Mouse (Mus musculus): ENCODE measurements around the gene Crtc1. TPM values are rescaled to one million over a fixed set of nuclear protein-coding genes. Genes with fewer than 3 reads are reported as not detected.
A peak's percentile ranks its signal among the peaks of the same experiment; 100 is the strongest.

Crtc1 gene
- total and polyA plus RNA-seq, 2 experiments from 2014 or later: 51.7 to 52.9 TPM

DNA sequence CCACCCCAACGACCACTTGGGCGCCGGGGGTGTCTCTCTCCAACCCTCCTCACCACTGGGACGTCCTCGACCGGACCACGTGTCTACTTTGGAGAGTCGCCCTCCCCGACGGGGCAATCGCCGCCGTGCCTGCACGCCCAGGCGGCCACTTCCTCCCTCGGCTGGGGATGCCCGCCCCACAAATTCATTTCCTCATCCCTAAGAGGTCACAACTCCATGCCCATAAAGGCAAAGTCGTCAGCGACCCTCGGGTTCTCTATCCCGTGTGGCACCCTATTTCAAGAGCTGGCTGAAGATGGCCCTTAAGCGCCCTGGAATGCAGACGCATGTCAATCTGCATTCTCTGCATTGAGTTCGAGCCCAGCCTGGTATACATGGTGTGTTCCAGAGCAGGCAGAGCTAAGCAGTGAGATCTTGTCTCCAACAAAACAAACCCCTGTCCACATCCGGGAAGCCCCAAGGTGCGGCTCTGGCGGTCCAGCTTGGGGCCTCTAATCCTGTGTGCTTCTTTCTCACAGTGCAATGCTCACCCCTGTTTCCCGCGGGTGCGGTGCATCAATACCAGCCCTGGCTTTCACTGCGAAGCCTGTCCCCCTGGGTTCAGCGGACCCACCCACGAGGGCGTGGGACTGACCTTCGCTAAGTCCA lies 64.0 kb downstream of the Crtc1 start:
- 0 out of 2 replicates have a peak, but pooled peaks have one; percentile 7 for ATAC-seq
- H3K4me1 ChIP-seq (ENCODE audit: insufficient read depth): 0 out of 2 replicates have a peak, but pooled peaks cover 7% of the 10 kb centered on the region
- no peak overlapping the region for H3K27ac ChIP-seq (ENCODE audit: low read depth, low read length)
- H3K4me3 ChIP-seq (ENCODE audit: low read depth, low read length): no peak overlapping the region
- no peak for DNase-seq
- peaks cover 77% of the 10 kb centered on the region for H3K27me3 ChIP-seq (ENCODE audit: insufficient read depth, low read length)
- no peak for TF ChIP-seq CTCF (IDR thresholded peaks at IDR 0.05; ENCODE audit: low read depth)
- H3K4me2 ChIP-seq (ENCODE audit: low read depth): no peak overlapping the region
- H3K9me3 ChIP-seq (ENCODE audit: low read length): no peaks in the 10 kb centered on the region
- WGBS: 7% methylated on average over 35 of the region's 35 CpGs
- no peak overlapping the region for H3K9ac ChIP-seq
- no peaks in the 10 kb centered on the region for H3K36me3 ChIP-seq (ENCODE audit: insufficient read depth)

DNA sequence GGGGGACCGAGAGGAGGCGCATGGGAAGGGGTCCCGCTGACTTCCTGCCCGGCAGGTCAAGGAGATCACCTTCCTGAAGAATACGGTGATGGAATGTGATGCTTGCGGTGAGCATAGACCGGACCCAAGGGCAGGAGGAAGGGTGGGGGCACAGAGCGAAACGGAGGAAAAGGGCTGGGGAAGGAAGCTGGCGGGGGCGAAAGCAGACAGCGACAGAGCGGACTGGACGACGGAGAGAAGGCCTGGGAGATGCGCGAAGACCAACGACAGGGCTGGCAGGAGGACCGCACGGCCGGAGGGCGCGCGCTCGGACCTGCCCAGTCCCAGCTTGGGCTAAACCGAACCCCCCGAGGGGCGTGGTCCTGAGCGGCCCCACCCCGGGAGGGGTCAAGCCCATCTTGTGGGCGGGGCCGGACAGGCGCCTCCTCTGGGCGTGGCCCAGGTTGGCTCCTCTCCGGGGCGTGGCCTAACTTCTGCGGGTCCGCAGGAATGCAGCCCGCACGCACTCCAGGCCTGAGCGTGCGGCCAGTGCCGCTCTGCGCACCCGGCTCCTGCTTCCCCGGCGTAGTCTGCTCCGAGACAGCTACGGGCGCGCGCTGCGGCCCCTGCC lies 65.0 kb downstream of the Crtc1 start:
- TF ChIP-seq CTCF (IDR thresholded peaks at IDR 0.05; ENCODE audit: low read depth): no peak
- ATAC-seq (peak; percentile 38), DNase-seq (no peak)
- H3K9me3 ChIP-seq (ENCODE audit: low read length): no peaks in the 10 kb centered on the region
- H3K9ac ChIP-seq: 0 out of 2 replicates have a peak overlapping the region, but pooled peaks have one; percentile 22
- peaks cover 77% of the 10 kb centered on the region for H3K27me3 ChIP-seq (ENCODE audit: insufficient read depth, low read length)
- H3K4me2 ChIP-seq (ENCODE audit: low read depth): peak overlapping the region; percentile 45
- H3K4me1 ChIP-seq (ENCODE audit: insufficient read depth): 0 out of 2 replicates have a peak, but pooled peaks cover 7% of the 10 kb centered on the region
- H3K27ac ChIP-seq (ENCODE audit: low read depth, low read length): no peak overlapping the region
- H3K36me3 ChIP-seq (ENCODE audit: insufficient read depth): no peaks in the 10 kb centered on the region
- peak overlapping the region; percentile 26 for H3K4me3 ChIP-seq (ENCODE audit: low read depth, low read length)
- 2% methylated on average over 51 of the region's 53 CpGs for WGBS

GRCm38 (mm10) chr8:70373397-70374317 lies 65.7 kb downstream of the Crtc1 start, which contains the start of gene Comp:
Comp (plus strand) TSS chr8:70373558.
- peaks cover 71% of the 10 kb centered on the region for H3K27me3 ChIP-seq (ENCODE audit: insufficient read depth, low read length)
- H3K27ac ChIP-seq (ENCODE audit: low read depth, low read length): no peak within 1 kb of the TSS
- no peak for TF ChIP-seq CTCF (IDR thresholded peaks at IDR 0.05; ENCODE audit: low read depth)
- 0 out of 2 replicates have a peak within 1 kb of the TSS, but pooled peaks have one; percentile 22 for H3K9ac ChIP-seq
- H3K9me3 ChIP-seq (ENCODE audit: low read length): no peaks in the 10 kb centered on the region
- 0 out of 2 replicates have a peak, but pooled peaks cover 7% of the 10 kb centered on the region for H3K4me1 ChIP-seq (ENCODE audit: insufficient read depth)
- no peak for DNase-seq
- H3K4me3 ChIP-seq (ENCODE audit: low read depth, low read length): peak within 1 kb of the TSS; percentile 26
- no peak for ATAC-seq
- peak within 1 kb of the TSS; percentile 45 for H3K4me2 ChIP-seq (ENCODE audit: low read depth)
- 4% methylated on average over 47 of the region's 47 CpGs for WGBS
- no peaks in the 10 kb centered on the region for H3K36me3 ChIP-seq (ENCODE audit: insufficient read depth)

DNA sequence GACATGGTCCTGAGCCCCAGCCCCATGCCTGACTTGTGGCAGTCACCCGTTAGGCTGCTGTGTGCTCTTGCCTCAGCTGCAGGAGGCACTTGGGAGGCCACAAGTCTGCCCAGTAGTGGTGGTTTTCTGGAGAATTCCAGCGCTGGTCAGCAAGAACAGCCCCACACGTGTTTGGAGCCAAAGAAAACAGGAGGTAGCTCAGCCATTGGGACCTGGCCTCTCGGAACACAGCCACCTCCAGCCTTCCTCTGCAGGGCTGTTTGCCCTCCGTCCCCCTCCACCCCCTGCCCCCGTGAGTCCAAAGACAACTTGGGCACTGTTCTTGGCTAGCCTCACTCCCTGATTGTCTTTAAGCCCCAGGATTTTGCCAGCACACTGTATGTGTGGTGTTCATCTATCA lies 67.4 kb downstream of the Crtc1 start:
- Histone ChIP-seq H3K4me3 (ENCODE audit: low read depth, low read length) (no peak overlapping the region), H3K9me3 (ENCODE audit: low read length) (no peaks in the 10 kb centered on the region), H3K4me2 (ENCODE audit: low read depth) (no peak overlapping the region), H3K27ac (ENCODE audit: low read depth, low read length) (no peak overlapping the region), H3K36me3 (ENCODE audit: insufficient read depth) (no peaks in the 10 kb centered on the region), H3K27me3 (ENCODE audit: insufficient read depth, low read length) (peaks cover 55% of the 10 kb centered on the region), H3K9ac (no peak overlapping the region), H3K4me1 (ENCODE audit: insufficient read depth) (0 out of 2 replicates have a peak, but pooled peaks cover 7% of the 10 kb centered on the region)
- TF ChIP-seq CTCF (IDR thresholded peaks at IDR 0.05; ENCODE audit: low read depth): no peak
- WGBS: 35% methylated on average over 6 of the region's 6 CpGs
- ATAC-seq (no peak), DNase-seq (no peak)

DNA sequence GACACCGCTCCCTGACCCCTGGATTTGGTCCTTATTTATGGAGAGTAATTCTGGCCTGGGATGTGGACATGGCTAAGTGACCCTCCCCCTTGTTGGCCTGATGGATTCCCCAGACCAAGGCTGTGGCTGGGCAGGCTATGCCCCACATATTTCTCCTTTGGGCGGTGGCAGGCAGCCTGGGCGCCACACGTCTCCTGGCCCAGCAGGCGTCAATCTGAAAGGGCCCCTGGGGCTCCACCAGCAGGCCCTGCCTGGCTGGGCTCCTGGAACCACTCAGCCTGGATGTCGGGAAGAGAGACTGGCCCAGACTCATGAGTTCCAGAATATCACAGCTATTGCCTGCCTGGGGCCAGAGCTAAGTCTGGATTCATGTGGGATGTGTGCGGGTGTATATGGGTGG lies 68.9 kb downstream of the Crtc1 start:
- no peak overlapping the region for H3K9ac ChIP-seq
- H3K9me3 ChIP-seq (ENCODE audit: low read length): no peaks in the 10 kb centered on the region
- H3K4me3 ChIP-seq (ENCODE audit: low read depth, low read length): no peak overlapping the region
- ATAC-seq (no peak), DNase-seq (no peak)
- 77% methylated on average over 7 of the region's 7 CpGs for WGBS
- no peak overlapping the region for H3K4me2 ChIP-seq (ENCODE audit: low read depth)
- H3K36me3 ChIP-seq (ENCODE audit: insufficient read depth): no peaks in the 10 kb centered on the region
- no peak for TF ChIP-seq CTCF (IDR thresholded peaks at IDR 0.05; ENCODE audit: low read depth)
- 0 out of 2 replicates have a peak, but pooled peaks cover 7% of the 10 kb centered on the region for H3K4me1 ChIP-seq (ENCODE audit: insufficient read depth)
- no peak overlapping the region for H3K27ac ChIP-seq (ENCODE audit: low read depth, low read length)
- peaks cover 40% of the 10 kb centered on the region for H3K27me3 ChIP-seq (ENCODE audit: insufficient read depth, low read length)

GRCm38 (mm10) chr8:70366588-70366987 lies 72.8 kb downstream of the Crtc1 start:
- H3K27ac ChIP-seq (ENCODE audit: low read depth, low read length): no peak overlapping the region
- no peak overlapping the region for H3K9ac ChIP-seq
- H3K36me3 ChIP-seq (ENCODE audit: insufficient read depth): no peaks in the 10 kb centered on the region
- no peak for ATAC-seq
- no peak overlapping the region for H3K4me3 ChIP-seq (ENCODE audit: low read depth, low read length)
- no peak for DNase-seq
- no peak for TF ChIP-seq CTCF (IDR thresholded peaks at IDR 0.05; ENCODE audit: low read depth)
- H3K4me1 ChIP-seq (ENCODE audit: insufficient read depth): no peaks in the 10 kb centered on the region
- H3K27me3 ChIP-seq (ENCODE audit: insufficient read depth, low read length): peaks cover 2% of the 10 kb centered on the region; the same call in 1 of the 2 replicates
- H3K9me3 ChIP-seq (ENCODE audit: low read length): no peaks in the 10 kb centered on the region
- WGBS: 68% methylated on average over 5 of the region's 5 CpGs
- H3K4me2 ChIP-seq (ENCODE audit: low read depth): no peak overlapping the region
